In the genomic region with DNA sequence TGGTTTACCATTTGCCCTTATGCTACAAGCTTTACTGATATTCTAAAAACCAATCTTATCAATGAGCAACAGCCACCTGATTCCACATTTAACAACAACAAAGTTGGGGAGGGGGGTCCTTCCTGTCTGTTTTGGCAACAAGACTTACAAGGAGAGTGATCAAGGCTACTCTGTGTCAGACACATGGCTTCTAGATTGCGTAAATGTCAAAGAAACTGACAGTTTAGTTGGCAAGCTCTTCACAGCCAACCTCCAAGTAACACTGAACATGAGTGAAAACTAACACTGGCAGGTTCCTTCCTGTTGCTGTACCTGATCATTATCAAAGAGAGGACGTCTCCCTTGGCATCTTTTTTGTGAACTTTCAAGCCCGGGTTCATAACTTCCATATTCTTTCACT, we compare ENCODE assay signal across 22 mouse cellular contexts.
DNase-seq lines count a peak whose midpoint lies in the region; ATAC-seq and TF ChIP-seq lines count a peak whose summit lies in the region.
"Had no signal": no experiment of that assay in that cellular context is flagged by ENCODE, and none has a peak within 500 bp of the region (broad histone marks: within the 10 kb centered on the region; RNA-seq: fewer than 3 reads in every experiment).

No protein-coding gene starts in this region.

- TF ChIP-seq EP300 in liver, postnatal 0 days (IDR thresholded peaks at IDR 0.05; ENCODE audit: low read depth) = no peak

- WGBS in liver, adult 2 months = 49% methylated on average over 3 of the region's 3 CpGs
- 54% methylated on average over 3 of the region's 3 CpGs for WGBS in liver, postnatal 0 days (ENCODE audit: insufficient replicate concordance)
- 91% methylated on average over 3 of the region's 3 CpGs for WGBS in forebrain, embryonic 11.5 days

- ATAC-seq in liver, postnatal 0 days = no peak
- no peak for ATAC-seq in forebrain, embryonic 11.5 days (replicated peaks; ENCODE audit: low FRiP score)
- ATAC-seq: liver, embryonic 12.5 days had no signal

- no peaks in the 10 kb centered on the region for H3K36me3 ChIP-seq in liver, adult 2 months (ENCODE audit: control insufficient read depth, insufficient read depth, low read length)
- H3K36me3 ChIP-seq in liver, postnatal 0 days (replicated peaks; ENCODE audit: insufficient read depth, low read length) = no peaks in the 10 kb centered on the region; the same call in 1 of the 2 replicates
- H3K36me3 ChIP-seq in forebrain, embryonic 11.5 days (ENCODE audit: control insufficient read depth, insufficient read depth, low read length) = no peaks in the 10 kb centered on the region
- H3K36me3 ChIP-seq: embryonic facial prominence, embryonic 13.5 days; heart, embryonic 13.5 days; neural tube, embryonic 15.5 days had no signal

- no peaks in the 10 kb centered on the region for H3K27me3 ChIP-seq in liver, adult 2 months (ENCODE audit: control insufficient read depth, insufficient read depth, low read length)
- H3K27me3 ChIP-seq in liver, postnatal 0 days (ENCODE audit: insufficient read depth, low read length) = no peaks in the 10 kb centered on the region
- H3K27me3 ChIP-seq in forebrain, embryonic 11.5 days (ENCODE audit: control insufficient read depth, insufficient read depth, low read length) = no peaks in the 10 kb centered on the region
- H3K27me3 ChIP-seq: embryonic facial prominence, embryonic 13.5 days; heart, embryonic 13.5 days; liver, embryonic 12.5 days; neural tube, embryonic 15.5 days had no signal

- DNase-seq in liver, adult 2 months (ENCODE audit: extremely low read depth, low read depth, low spot score) = peak; percentile 21
- DNase-seq in liver, postnatal 0 days = no peak
- DNase-seq in NIH3T3 (ENCODE audit: low read depth) = peak; percentile 29
- DNase-seq in gonadal fat pad, adult 2 months (ENCODE audit: low read depth) = peak; percentile 36
- DNase-seq in forebrain, embryonic 11.5 days (ENCODE audit: low spot score) = no peak
- DNase-seq in cerebellum, adult 18-20 months = no peak
- DNase-seq in right cerebral cortex, postnatal 10 days (ENCODE audit: low spot score in 2 of 2) = no peak
- DNase-seq: cerebellum, adult 8-10 months; heart, adult 18-20 months; kidney, adult 11 months; lung, embryonic 14.5 days; midbrain, embryonic 14.5 days; right cerebral cortex, postnatal 14 days; spleen, adult 18-20 months; thymus, postnatal 25 days had no signal

- H3K4me2 ChIP-seq in liver, postnatal 0 days (ENCODE audit: low read depth, low read length) = no peak overlapping the region
- no peak overlapping the region for H3K4me2 ChIP-seq in forebrain, embryonic 11.5 days (ENCODE audit: low read depth, low read length, severe bottlenecking)
- H3K4me2 ChIP-seq: embryonic facial prominence, embryonic 13.5 days; heart, embryonic 13.5 days; hindbrain, embryonic 14.5 days; liver, embryonic 12.5 days; lung, embryonic 14.5 days; neural tube, embryonic 15.5 days had no signal

- no peak for TF ChIP-seq POLR2A in liver, adult 2 months (IDR thresholded peaks at IDR 0.05; ENCODE audit: extremely low read depth, insufficient read depth, low read length)

- no peaks in the 10 kb centered on the region for H3K79me2 ChIP-seq in liver, adult 2 months (ENCODE audit: control insufficient read depth, insufficient read depth, low read length)

- no peak overlapping the region for H3K4me3 ChIP-seq in liver, adult 2 months (ENCODE audit: insufficient read depth, low read depth, low read length)
- no peak overlapping the region for H3K4me3 ChIP-seq in liver, postnatal 0 days (ENCODE audit: low read depth, low read length)
- no peak overlapping the region for H3K4me3 ChIP-seq in forebrain, embryonic 11.5 days (ENCODE audit: low read depth, low read length)
- H3K4me3 ChIP-seq: embryonic facial prominence, embryonic 13.5 days; heart, embryonic 13.5 days; liver, embryonic 12.5 days; neural tube, embryonic 15.5 days had no signal

- TF ChIP-seq CTCF in liver, adult 2 months (IDR thresholded peaks at IDR 0.05; ENCODE audit: low read depth, low read length) = no peak
- no peak for TF ChIP-seq CTCF in liver, postnatal 0 days (IDR thresholded peaks at IDR 0.05; ENCODE audit: low read depth)

- no peak overlapping the region for H3K27ac ChIP-seq in liver, adult 2 months (replicated peaks; ENCODE audit: insufficient read depth, low read depth, low read length)
- no peak overlapping the region for H3K27ac ChIP-seq in liver, postnatal 0 days (ENCODE audit: low read depth)
- no peak overlapping the region for H3K27ac ChIP-seq in forebrain, embryonic 11.5 days (ENCODE audit: low read depth, low read length)
- H3K27ac ChIP-seq: embryonic facial prominence, embryonic 13.5 days; heart, embryonic 13.5 days; hindbrain, embryonic 14.5 days; kidney, postnatal 0 days; liver, embryonic 12.5 days; macrophage; neural tube, embryonic 15.5 days had no signal

- no peaks in the 10 kb centered on the region for H3K9me3 ChIP-seq in liver, postnatal 0 days (ENCODE audit: low read length)
- no peaks in the 10 kb centered on the region for H3K9me3 ChIP-seq in forebrain, embryonic 11.5 days (ENCODE audit: control insufficient read depth, low read length)
- H3K9me3 ChIP-seq: embryonic facial prominence, embryonic 13.5 days; heart, embryonic 13.5 days; liver, embryonic 12.5 days; neural tube, embryonic 15.5 days had no signal

- H3K4me1 ChIP-seq in liver, adult 2 months (ENCODE audit: control insufficient read depth, insufficient read depth, low read length) = no peaks in the 10 kb centered on the region
- no peaks in the 10 kb centered on the region for H3K4me1 ChIP-seq in liver, postnatal 0 days (ENCODE audit: insufficient read depth)
- no peaks in the 10 kb centered on the region for H3K4me1 ChIP-seq in forebrain, embryonic 11.5 days (replicated peaks; ENCODE audit: control insufficient read depth, insufficient read depth, low read length)
- H3K4me1 ChIP-seq: embryonic facial prominence, embryonic 13.5 days; liver, embryonic 12.5 days had no signal

- H3K9ac ChIP-seq in liver, adult 2 months (ENCODE audit: low read depth, low read length) = no peak overlapping the region
- H3K9ac ChIP-seq in liver, postnatal 0 days (replicated peaks) = no peak overlapping the region
- H3K9ac ChIP-seq in forebrain, embryonic 11.5 days (ENCODE audit: low read length) = no peak overlapping the region
- H3K9ac ChIP-seq: embryonic facial prominence, embryonic 13.5 days; heart, embryonic 13.5 days; hindbrain, embryonic 14.5 days; liver, embryonic 12.5 days; lung, embryonic 14.5 days; neural tube, embryonic 15.5 days had no signal

Comparison
In these comparisons a context has a peak if more than half of its experiments do, and no peak if none do; other contexts are left out.
1. DNase-seq: peak in liver, adult 2 months (single experiment), NIH3T3 (single experiment) and gonadal fat pad, adult 2 months (single experiment); none in liver, postnatal 0 days (single experiment), forebrain, embryonic 11.5 days (single experiment), cerebellum, adult 18-20 months (0 of 2) and right cerebral cortex, postnatal 10 days (0 of 2).